Mouse (Mus musculus): ENCODE data around the gene Skida1.

Skida1 gene

DNA sequence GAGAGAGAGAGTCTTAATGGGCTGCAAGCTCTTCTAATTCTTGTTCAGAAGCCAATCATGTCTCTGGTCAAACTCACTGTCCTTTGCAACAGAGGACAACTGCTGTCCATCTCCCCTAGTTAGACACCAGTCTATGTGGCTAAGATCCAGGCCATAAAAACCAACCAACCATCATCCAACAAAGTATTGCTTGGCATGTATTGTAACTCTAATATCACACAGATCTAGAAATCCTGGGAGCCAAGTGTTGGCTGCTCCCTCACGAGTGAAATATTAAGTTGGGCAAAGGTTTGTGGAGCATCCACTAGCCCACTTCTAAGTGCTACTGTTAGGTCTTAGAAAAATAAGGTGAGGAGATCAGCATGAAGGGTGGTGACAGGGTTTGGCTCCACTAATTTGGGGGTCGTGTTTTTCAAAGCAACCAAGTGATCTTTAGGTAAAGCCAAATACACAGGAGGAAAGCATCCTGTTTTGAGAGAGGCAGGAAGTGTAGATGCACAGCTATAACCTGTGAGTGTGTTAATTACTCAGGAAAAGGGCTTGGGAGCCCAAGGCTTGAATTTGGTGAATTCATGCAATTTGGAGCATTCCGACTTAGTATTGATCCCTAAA is 10.6 kb downstream of the Skida1 start:
- no peak for DNase-seq

GRCm38 (mm10) chr2:18037491-18037890 is 11.4 kb downstream of the Skida1 start, which contains the start of gene A930004D18Rik:
Gene A930004D18Rik, minus strand, starts transcription at chr2:18037737.
- no peak for DNase-seq

DNA sequence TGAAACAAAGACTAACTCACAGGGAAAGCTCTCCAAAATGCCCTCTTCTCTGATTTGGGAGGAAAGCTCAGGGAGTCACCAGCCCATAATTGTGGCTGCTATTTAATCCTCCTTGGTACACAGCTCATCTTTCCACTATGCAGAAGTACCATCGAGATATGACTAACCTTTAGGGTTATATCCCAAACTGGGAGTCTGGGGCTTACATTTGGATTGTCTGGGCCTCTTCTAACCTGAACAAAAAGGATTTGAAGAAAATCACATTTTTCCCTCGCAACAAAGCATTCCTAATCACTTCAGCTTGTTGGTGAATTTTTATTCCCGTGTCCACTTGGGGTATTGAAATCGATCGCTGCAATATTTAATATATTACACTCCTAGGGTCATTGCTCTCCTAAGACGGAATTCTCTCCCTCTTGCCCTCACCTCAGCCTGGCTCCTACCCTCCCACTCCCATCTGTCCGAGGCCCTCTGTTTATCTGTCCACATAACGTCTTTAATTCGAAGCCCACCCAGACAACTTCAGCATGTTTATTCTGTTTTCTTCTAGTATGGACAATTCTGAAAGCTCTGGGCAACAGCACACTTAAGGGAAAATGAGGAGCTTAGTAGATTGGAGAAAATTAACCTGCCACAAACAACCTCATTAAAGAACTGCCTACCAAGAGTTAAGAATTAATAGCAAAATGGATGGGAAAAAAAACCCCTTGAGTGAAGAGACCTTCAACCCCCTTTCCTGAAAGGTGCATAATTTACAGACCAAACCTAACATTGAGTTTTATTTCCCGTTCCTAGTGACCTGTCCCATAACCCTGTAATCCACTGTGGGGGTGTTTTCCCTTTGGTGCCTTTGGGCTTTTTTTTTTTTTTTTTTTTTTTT is 14.2 kb downstream of the Skida1 start:
- DNase-seq = no peak

DNA sequence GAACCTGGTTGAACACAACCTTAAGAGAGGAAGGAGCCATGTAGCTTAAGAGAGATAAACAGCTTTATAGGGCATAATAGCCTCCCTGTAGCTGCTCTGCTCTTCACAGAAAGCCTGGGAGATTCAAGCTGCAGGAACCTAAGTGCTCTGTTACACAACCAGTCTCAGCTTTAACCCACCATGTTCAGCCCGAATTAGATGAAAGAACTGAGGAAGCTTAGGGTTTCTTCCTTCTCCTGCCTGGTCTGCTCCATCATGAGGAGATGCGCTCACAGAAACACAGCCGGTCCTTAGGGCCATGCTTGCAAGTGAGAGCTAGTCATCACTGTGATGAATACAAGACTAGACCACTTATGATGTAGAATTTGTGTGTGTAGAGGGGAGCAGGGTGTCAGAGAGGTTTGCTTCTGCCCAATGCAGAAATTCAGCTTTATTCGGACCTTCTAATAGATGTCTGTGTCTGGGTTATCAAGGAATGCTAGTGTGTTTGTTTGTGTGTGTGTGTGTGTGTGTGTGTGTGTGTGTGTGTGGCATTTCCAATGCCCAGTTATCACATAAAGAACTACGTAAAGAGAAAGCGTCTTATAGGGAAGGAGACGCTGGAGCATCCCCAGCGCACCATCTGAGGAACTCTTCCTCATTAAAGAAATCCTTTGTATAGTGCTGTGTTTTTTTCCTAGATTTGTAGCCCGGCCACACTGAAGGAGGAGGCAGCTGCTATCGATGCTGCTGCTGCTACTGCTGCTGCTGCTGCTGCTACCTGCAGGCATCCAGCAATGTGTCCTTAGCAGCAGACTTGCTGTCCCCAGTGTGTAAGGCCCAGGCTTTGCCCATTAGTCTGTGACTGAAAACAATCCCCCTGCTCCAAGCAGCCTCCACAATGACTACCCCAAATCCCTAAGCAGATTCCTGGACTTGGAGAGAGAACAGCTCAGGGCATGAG is 15.4 kb downstream of the Skida1 start:
- no peak for DNase-seq

GRCm38 (mm10) chr2:18032538-18032895 is 16.3 kb downstream of the Skida1 start:
- peak in 1 of 2 experiments; percentile 13 for DNase-seq

GRCm38 (mm10) chr2:18031831-18032537 is 16.9 kb downstream of the Skida1 start:
- peak; percentile 65 to 70 for DNase-seq

DNA sequence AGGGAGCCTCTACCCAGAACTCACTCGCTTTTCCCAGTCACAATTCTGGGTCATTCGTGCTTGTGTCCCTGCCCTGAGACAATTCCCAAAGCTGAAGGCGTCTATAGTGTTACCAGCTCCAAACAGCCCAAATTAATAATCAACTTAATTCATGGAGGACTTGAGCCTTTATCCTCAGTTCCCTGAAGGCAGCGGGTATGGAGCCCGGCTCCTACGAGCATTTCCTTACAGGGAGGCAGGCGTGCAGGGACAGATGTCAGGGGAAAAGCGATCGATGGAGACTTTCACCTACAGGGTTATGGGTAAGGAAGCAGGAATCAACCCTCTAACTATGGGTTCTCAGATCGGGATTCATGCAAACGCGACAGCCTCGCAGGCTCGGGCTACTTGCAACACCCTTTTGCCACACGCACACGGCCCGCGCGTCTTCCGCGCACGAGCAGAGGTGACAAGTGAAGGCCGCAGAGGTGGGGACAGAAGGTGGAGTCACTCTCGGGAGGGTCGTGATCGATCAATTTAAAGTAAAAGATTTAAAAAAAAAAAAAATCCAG is 17.5 kb downstream of the Skida1 start:
- peak; percentile 54 to 61 for DNase-seq

DNA sequence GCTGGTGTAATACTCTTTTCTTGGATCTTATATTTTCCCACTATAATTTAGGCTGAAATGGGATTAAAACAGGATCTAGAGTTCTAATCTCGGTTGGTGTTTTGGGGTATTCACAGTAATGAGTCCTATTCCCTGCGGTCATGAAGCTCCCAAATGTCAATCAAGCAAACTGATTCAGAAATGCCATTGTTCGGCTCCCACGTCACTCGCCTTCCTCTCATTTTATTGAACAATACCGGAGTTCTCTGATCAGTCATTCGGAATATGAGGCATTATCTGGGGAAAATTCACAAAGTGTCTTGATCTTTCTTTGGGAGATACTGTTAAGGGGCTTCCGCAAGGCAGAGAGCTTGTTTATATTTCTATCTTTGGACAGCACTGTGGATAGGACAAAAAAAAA is 18.3 kb downstream of the Skida1 start:
- no peak for DNase-seq

GRCm38 (mm10) chr2:18029656-18030055 is 19.2 kb downstream of the Skida1 start:
- no peak for DNase-seq

GRCm38 (mm10) chr2:18028140-18029021 is 20.5 kb downstream of the Skida1 start:
- peak; percentile 94 to 96 for DNase-seq

GRCm38 (mm10) chr2:18027448-18028139 is 21.3 kb downstream of the Skida1 start:
- DNase-seq = peak; percentile 97

GRCm38 (mm10) chr2:18026116-18026947 is 22.5 kb downstream of the Skida1 start:
- peak; percentile 58 to 67 for DNase-seq

DNA sequence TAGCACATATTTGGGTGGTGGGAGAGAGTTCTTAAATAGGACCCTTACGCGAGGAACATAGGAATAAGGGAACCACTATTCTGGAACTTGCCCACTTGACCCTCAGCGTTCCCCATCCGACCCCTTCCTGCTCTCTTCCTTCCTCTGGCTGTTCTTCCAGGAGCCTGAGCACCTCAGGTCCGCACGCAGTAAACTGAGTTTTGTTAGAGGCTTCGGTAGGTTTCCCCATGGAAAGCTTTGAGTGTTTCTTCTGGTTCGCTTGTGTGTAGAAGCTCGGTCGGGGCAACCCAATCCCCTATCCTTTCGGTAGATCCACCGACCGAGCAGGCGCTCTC is 23.1 kb downstream of the Skida1 start:
- no peak for DNase-seq

GRCm38 (mm10) chr2:18025116-18025515 is 23.7 kb downstream of the Skida1 start:
- no peak for DNase-seq

DNA sequence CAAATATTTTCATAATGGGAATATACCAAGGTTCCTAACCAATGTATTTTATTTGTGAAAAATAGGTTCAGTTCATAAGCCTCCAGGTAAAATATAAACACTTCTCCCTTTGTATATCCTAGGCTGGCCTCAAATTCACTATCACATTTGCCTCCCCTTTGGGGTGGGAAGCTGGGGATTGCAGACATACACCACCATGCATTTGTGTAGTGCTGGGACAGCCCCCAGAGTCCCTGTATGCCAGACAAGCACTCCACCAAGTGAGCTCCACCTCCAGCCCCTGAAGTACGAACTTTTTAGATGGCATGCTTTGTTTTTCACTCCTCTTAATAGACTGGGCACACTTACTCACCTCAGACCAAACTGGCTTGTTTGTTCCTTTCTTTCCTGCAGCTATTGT is 26.0 kb downstream of the Skida1 start:
- no peak for DNase-seq

DNA sequence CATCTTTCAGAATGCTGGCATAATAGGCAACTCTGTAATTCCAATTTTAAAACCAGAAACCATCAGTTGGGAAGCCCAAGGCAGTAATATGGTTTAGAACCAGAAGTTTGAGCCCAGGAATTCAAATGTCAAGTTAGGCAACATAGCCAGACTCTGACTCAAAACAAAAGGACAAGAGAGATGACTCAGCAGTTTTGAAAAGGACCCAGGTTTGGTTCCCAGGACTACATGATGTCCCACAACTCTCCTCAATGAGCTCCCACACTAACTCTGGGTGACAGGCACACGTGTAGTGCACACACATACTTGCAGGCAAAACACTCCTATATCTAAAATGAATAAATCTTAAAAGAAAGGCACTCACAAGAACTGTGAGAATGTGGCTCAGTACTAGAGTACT is 29.7 kb downstream of the Skida1 start:
- DNase-seq = no peak

GRCm38 (mm10) chr2:18017321-18017720 is 31.5 kb downstream of the Skida1 start:
- DNase-seq = no peak

GRCm38 (mm10) chr2:18016639-18017038 is 32.2 kb downstream of the Skida1 start:
- DNase-seq = no peak

- no peak for DNase-seq
Measured at GRCm38 (mm10) chr2:18015581-18015980, 33.3 kb downstream of the Skida1 start.

DNA sequence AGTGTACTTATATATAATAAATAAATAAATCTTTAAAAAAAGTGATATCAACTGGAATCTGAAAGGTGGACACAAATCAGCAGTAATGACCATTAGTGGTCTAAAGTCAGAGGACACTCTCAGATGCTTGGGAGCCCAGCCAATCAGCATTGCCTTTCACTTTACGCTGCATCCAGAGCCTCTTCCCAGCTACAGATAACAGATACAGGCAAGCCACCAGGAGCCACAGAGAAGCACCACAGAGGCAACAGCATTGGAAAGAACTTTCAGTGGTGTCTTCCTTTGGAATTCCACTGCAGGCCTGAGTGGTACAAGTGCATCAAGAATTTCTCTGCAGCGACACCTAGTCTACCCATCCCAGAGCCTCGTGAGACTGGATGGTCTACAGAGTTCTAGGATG is 36.0 kb downstream of the Skida1 start:
- no peak for DNase-seq

Measured in cerebellum, postnatal 25 days (tissue).